Comparison of ENCODE assay signal across 8 mouse cellular contexts in the genomic region with DNA sequence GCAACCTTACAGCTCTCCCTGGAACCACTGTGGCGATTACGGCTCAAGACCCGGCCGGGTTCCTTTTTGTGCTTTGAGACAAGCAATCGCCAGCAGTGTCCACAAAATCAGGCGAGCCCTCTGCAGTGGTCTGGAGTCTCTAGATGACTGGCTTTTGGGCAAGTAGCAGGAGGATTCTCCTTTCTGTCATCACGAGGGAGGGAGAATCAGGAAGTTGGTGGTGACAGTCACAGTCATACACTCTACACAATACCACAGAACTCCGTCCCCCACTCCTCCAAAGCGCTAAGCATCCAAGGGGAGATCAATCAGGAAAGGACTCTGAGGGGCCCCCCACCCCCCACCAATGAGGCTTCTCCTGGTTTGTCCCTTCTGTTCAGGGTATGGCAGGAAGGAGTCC. TPM values are rescaled to one million over a fixed set of nuclear protein-coding genes. Genes with fewer than 3 reads are reported as not detected.
DNase-seq lines count a peak whose midpoint lies in the region; ATAC-seq and TF ChIP-seq lines count a peak whose summit lies in the region.

No protein-coding gene starts in this region.

- H3K36me3 ChIP-seq in kidney, embryonic 16.5 days (ENCODE audit: insufficient read depth, low read length), result no peaks in the 10 kb centered on the region
- peaks cover 12% of the 10 kb centered on the region; the same call in 1 of the 2 replicates for H3K36me3 ChIP-seq in intestine, postnatal 0 days (ENCODE audit: control insufficient read depth, insufficient read depth)

- no peak overlapping the region for H3K27ac ChIP-seq in kidney, embryonic 16.5 days (ENCODE audit: low read length)
- H3K27ac ChIP-seq in intestine, postnatal 0 days (ENCODE audit: low read depth, low read length), result peak overlapping the region; percentile 83

- peaks cover 48% of the 10 kb centered on the region for H3K27me3 ChIP-seq in kidney, embryonic 16.5 days (ENCODE audit: insufficient read depth, low read length)
- H3K27me3 ChIP-seq in intestine, postnatal 0 days (replicated peaks; ENCODE audit: control insufficient read depth, insufficient read depth, low read length), result peaks cover 7% of the 10 kb centered on the region; the same call in 1 of the 2 replicates

- no peak for ATAC-seq in kidney, embryonic 16.5 days (ENCODE audit: low FRiP score, low TSS enrichment)
- peak; percentile 50 for ATAC-seq in common myeloid progenitor, adult 5-6 weeks (replicated peaks; ENCODE audit: low read depth, poor library complexity, severe bottlenecking)
- ATAC-seq in intestine, postnatal 0 days, result no peak

- no peak for DNase-seq in kidney, adult 11 months
- DNase-seq in naive thymus-derived CD4-positive, alpha-beta T cell, adult 2 months (ENCODE audit: low read depth), result peak; percentile 59
- no peak for DNase-seq in embryo, embryonic 10.5 days (ENCODE audit: low spot score)
- no peak for DNase-seq in cerebellum, postnatal 36 days
- no peak for DNase-seq in thymus, adult 18-20 months

- peaks cover 18% of the 10 kb centered on the region for H3K4me1 ChIP-seq in kidney, embryonic 16.5 days (ENCODE audit: insufficient read depth, low read length)
- peaks cover 5% of the 10 kb centered on the region; the same call in 1 of the 2 replicates for H3K4me1 ChIP-seq in intestine, postnatal 0 days (replicated peaks; ENCODE audit: control insufficient read depth, insufficient read depth, low read length)

- peak overlapping the region; percentile 45 for H3K4me3 ChIP-seq in kidney, embryonic 16.5 days (ENCODE audit: low read length)
- peak overlapping the region; percentile 57 for H3K4me3 ChIP-seq in intestine, postnatal 0 days (ENCODE audit: low read depth, low read length)

- H3K9ac ChIP-seq in kidney, embryonic 16.5 days (replicated peaks; ENCODE audit: low read length), result peak overlapping the region; percentile 42; the same call in 1 of the 2 replicates
- peak overlapping the region; percentile 68 for H3K9ac ChIP-seq in intestine, postnatal 0 days (ENCODE audit: low read depth, low read length)

- no peaks in the 10 kb centered on the region for H3K9me3 ChIP-seq in kidney, embryonic 16.5 days (ENCODE audit: low read length)
- no peaks in the 10 kb centered on the region for H3K9me3 ChIP-seq in intestine, postnatal 0 days (ENCODE audit: control insufficient read depth)

- H3K4me2 ChIP-seq in kidney, embryonic 16.5 days (replicated peaks; ENCODE audit: low read depth, low read length), result peak overlapping the region; percentile 61
- peak overlapping the region; percentile 81 for H3K4me2 ChIP-seq in intestine, postnatal 0 days (replicated peaks; ENCODE audit: low read depth)

- 35% methylated on average over 9 of the region's 9 CpGs for WGBS in kidney, embryonic 16.5 days
- WGBS in intestine, postnatal 0 days, result 48% methylated on average over 9 of the region's 9 CpGs

- TF ChIP-seq CTCF in intestine, postnatal 0 days (IDR thresholded peaks at IDR 0.05; ENCODE audit: low read depth), result no peak

RNA-seq across cellular contexts. Expression of gene Galnt6, which starts 0.6 kb away (rescaled TPM):
- 0.87 and 1.1 TPM in 2 replicates for polyA plus RNA-seq in kidney, embryonic 16.5 days (2015; fragmentation: Nextera tagmentation; extraction: Ambion mirVana)
- total RNA-seq in common myeloid progenitor, adult 5-6 weeks (2017), result 42.7 and 49.2 TPM in 2 replicates
- 65.3 and 72.5 TPM in 2 replicates for polyA plus RNA-seq in intestine, postnatal 0 days (2015; fragmentation: Nextera tagmentation; extraction: Ambion mirVana)

RNA-seq across cellular contexts. Expression of gene Slc4a8, which starts 33.0 kb away (rescaled TPM):
- polyA plus RNA-seq in kidney, embryonic 16.5 days (2015; fragmentation: Nextera tagmentation; extraction: Ambion mirVana), result 8.4 and 8.7 TPM in 2 replicates
- 10.9 and 12.6 TPM in 2 replicates for total RNA-seq in common myeloid progenitor, adult 5-6 weeks (2017)
- 1.4 and 2.8 TPM in 2 replicates for polyA plus RNA-seq in intestine, postnatal 0 days (2015; fragmentation: Nextera tagmentation; extraction: Ambion mirVana)

RNA-seq across cellular contexts. Expression of gene Cela1, which starts 40.9 kb away (rescaled TPM):
- polyA plus RNA-seq in kidney, embryonic 16.5 days (2015; fragmentation: Nextera tagmentation; extraction: Ambion mirVana), result 27.1 and 41.9 TPM in 2 replicates
- total RNA-seq in common myeloid progenitor, adult 5-6 weeks (2017), result 21.1 and 29.0 TPM in 2 replicates
- 37.2 and 41.1 TPM in 2 replicates for polyA plus RNA-seq in intestine, postnatal 0 days (2015; fragmentation: Nextera tagmentation; extraction: Ambion mirVana)

RNA-seq across cellular contexts. Expression of gene Bin2, which starts 59.2 kb away (rescaled TPM):
- 2.1 and 3.0 TPM in 2 replicates for polyA plus RNA-seq in kidney, embryonic 16.5 days (2015; fragmentation: Nextera tagmentation; extraction: Ambion mirVana)
- total RNA-seq in common myeloid progenitor, adult 5-6 weeks (2017), result 134 and 142 TPM in 2 replicates
- polyA plus RNA-seq in intestine, postnatal 0 days (2015; fragmentation: Nextera tagmentation; extraction: Ambion mirVana), result 5.8 and 7.3 TPM in 2 replicates

Comparison
In these comparisons a context has a peak if more than half of its experiments do, and no peak if none do; other contexts are left out.
1. RNA of gene Galnt6, which starts 0.6 kb away (polyA plus RNA-seq): 65.3 to 72.5 TPM in intestine, postnatal 0 days; 0.87 to 1.1 TPM in kidney, embryonic 16.5 days; every median in the first group is over 10 times any median in the second.